Mouse (Mus musculus) fat pad, adult 2 months (tissue): ENCODE measurements around the gene Dnal4.

Source experiments
- DNase-seq: peaks from one replicate; pipeline ENCODE4 v3.0.0-alpha.2; 2011; ENCODE audit warnings: low read depth, low spot score; ENCODE audit errors: extremely low read depth

The Dnal4 gene

DNA sequence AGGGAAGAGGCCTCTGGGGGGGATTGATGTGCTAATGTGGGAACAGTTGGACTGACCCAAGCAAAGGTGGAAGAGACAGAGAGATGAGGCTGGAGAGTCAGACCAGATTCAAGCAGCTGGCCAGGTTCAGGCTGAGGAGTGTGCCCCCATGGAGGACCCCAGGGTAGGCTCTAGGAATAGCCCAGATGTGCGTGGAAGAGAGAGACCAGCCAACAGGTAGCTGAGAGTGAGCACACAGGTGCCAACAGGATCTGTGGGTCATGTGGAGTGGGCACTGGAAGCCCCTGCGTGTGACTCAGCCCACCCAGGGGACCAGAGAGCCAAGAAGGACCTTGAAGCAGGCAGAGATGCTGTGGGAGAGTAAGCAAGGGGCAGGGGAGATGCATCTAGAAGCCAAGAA is 24.0 kb upstream of the Dnal4 start:
- no peak for DNase-seq

GRCm38 (mm10) chr15:79800701-79801100 is 23.1 kb upstream of the Dnal4 start:
- DNase-seq, result no peak

- no peak for DNase-seq
These were observed 20.9 kb upstream of the Dnal4 start for GRCm38 (mm10) chr15:79798591-79798990.

DNA sequence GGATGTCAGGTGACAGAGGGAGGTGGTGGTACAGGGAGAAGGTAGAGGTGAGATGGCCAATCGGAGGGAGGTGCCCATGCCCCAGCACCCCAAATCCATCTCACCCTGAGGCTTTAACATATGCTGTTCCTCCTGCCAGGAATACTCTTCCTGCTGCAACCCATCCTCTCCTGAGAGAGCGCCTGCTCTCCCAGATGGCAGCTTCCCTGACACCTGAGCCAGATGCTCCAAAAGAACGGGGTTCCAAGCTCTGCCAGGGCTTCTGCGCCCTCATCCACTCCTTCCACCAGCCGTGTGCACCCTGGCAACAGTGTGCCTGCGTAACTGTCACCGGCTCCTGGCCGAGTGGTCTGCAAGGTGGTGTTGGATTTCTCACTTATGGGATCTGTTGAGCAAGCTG is 20.0 kb upstream of the Dnal4 start:
- no peak for DNase-seq

DNA sequence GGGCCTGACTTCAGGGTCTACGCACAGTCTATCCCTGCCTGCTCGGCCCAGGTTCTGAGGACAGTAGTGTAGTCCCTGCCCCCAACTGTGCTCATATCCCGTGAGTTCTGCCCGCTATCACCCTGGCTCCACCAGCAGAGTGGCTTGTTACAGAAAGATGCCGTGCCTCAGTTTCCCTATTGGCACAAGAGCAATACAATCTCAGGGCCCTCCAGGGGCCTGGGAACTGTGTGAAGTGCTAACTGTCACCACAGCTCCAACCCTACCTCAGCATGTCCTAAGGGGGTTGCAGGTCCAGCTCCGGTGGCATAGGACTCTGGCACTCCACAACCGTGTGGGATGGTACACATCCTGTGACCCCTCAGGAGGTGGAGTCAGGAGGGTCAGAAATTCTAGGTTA is 19.4 kb upstream of the Dnal4 start:
- DNase-seq, result no peak

GRCm38 (mm10) chr15:79796256-79796655 is 18.6 kb upstream of the Dnal4 start:
- no peak for DNase-seq

GRCm38 (mm10) chr15:79794173-79794572 is 16.5 kb upstream of the Dnal4 start:
- DNase-seq, result no peak

DNA sequence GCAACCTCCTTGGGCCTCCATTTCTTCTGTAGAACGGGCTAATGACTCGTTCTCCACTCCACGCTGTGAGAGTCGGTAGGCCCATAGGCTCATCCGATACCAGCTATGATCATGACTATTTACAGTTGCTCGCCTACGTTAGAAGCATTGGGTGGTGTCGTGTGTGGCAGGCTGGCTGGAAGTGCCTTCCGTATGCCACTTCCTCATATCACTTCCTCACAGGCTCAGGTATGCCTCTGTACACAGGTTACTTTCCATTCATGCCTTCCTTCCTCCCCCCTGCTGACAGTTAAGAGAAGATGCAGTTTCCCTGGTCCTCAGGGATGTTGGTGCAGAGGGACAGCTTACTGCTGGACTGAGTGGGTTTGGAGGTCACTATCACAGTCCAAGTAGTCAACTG is 15.4 kb upstream of the Dnal4 start:
- DNase-seq, result no peak

DNA sequence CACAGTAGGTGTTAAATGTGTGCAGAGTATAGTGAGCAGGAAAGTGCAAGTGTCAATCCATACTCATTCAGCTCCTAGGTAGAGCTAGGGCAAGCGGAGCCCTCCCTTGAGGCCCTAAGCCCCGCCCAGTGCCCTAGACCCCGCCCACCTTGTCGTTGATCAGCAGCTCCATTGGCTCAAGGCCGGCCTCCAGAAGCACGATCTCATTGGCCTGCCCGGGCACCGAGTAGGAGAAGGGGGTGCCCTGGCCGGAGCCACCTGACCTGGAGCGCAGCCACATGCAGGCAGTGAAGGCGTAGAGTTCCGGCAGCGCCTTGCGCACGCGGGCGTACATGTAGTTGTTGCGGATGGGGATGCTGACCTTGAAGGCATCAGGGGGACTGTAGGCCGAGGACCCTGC is 14.8 kb upstream of the Dnal4 start:
- no peak for DNase-seq

DNA sequence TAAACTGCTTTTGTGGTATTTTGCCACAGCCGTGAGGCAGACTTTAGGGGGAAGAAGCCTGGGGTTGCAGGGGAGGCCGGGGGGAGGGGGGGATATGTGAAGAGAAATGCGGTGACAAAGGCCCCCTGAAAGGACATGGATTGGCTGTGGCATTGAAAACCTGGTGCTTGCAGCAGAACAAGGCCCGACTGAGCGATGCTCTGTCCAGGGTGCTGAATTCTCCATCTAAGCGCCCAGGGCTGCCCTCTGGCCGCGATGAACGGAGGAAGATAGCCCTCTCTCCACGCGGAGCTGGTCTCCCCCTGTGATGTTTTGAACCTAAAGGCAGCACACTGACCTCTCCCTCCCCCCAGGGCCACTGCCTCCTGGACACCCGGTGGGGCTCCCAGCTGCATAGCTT is 13.9 kb upstream of the Dnal4 start:
- no peak for DNase-seq

GRCm38 (mm10) chr15:79790905-79791304 is 13.3 kb upstream of the Dnal4 start:
- DNase-seq, result no peak

DNA sequence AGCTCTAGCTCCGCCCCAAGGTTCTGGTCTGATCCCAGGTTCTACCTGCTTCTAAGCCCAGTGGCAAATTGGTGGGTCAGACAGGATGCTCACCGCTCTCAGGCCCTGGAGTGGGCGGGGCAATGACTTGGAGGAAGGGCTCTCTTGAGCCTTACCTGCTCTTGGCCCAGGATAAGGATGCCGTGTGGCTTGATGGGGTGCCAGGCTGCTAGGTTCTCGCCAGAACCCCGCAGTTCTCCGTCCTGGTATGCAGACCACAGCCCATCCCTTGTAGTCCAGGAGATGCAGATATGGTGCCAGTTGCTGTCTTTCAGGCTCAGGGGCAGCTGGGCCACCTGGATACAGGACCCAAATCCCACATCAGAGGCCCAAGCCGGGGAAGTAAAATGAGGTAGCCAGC is 12.5 kb upstream of the Dnal4 start:
- DNase-seq, result no peak

DNA sequence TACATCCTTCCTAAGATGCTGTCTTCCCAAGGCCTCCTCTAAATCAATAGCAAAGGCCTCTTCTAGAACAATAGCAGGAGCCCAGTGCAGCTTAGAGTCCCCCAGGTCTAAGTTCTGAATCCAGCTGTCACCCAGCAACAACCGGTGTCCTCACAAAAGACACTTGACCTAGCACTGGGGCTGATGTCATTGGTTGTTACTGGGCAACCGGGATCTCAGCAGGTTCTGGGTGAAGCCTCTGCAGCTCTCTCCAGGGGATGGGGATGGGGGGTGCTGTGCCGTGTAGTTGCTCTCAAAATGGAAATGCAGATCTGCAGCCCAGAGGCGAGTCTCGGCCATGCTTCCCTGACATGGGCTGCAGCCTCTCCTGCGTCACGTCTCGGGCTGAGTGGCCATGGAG is 10.2 kb upstream of the Dnal4 start:
- DNase-seq, result no peak

DNA sequence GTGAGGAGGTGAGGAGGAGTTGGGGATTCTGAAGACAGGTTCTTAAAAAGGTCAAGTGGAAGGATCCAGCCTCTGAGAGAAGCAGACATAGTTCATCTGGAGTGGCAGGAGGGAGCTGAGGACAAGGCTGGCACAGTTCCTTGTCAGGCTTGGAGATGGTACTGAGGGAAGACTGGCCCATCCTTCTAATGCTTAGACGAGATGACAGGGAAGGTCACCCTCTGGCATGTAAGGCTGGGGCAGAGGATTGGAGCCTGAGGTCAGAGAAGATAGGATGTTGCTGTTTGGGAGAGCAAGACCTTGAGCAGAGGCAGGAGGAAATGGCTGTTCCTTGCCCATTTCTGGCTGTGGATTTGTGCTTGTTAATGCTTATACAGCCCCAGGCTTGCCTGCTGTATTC is 7.4 kb upstream of the Dnal4 start:
- DNase-seq, result no peak

DNA sequence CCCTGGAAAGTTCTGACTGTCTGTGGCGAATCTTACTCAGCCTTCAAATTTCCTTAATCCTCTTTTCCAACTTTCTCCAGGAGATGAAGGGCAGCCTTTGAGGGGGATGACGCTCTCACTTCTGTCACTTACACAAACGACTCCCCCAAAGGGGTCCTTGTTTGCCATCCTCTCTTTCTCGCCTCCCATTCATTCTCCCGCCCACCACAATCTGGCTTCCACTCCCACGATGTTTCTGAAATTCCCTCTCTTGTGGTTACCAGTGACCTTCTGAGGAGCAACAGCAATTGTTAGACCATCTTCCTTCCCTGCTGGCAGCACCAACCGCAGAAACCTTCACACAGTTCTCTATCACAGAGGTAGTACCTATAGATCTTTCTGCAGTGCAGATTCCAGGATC is 2.0 kb downstream of the Dnal4 start:
- no peak for DNase-seq

GRCm38 (mm10) chr15:79774117-79775027 is 3.3 kb downstream of the Dnal4 start:
- peak; percentile 93 for DNase-seq

- DNase-seq, result no peak
These were observed 6.9 kb downstream of the Dnal4 start for GRCm38 (mm10) chr15:79770629-79771240.

DNA sequence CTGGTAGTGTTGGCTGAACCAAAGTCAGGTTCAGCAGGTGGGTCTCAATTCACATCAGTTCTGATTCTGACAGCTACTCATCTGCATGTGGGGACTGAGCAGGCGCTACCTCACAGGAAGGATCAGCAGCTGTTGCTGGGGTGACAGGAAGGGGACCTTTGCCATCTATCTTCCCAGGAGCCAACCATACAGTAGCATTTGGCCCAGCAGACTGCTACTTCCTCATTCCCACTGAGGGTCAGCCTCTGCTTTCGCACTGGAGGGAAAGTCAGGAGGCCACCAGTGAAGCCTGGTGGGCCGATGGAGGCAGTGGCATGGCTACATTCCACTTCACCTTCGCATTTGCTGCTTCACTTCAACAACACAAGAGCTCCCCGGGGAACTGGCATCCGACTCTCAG is 9.3 kb downstream of the Dnal4 start:
- DNase-seq, result no peak

DNA sequence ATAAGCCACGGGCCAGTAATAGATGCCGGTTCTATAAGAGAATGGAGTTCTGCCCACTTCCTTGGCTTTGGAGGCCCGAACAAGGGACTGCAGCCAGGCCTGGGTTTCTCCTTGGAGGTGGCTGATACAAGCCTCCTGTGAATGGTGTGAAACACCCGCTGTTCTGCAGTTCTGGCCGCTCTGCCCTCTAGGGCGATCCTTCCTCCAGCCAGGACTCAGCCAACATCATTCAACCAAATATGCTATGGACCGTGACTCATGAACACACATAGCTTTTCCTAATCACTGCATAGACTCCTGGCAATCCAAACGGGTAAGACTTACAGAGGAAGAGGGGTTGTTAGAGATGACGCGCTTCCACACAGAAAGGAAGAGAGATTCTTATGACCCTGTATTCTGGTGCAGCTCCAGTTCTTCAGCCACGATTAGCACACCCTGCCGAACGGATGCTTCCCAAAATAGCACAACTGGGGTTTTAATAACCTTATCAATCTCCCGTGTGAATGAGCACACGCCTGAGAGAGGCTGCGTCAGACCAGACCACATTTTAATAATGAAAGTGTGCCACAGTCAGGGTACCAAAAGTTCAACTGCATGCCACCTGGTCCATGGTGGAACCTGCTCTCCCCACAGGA is 10.2 kb downstream of the Dnal4 start:
- no peak for DNase-seq

DNA sequence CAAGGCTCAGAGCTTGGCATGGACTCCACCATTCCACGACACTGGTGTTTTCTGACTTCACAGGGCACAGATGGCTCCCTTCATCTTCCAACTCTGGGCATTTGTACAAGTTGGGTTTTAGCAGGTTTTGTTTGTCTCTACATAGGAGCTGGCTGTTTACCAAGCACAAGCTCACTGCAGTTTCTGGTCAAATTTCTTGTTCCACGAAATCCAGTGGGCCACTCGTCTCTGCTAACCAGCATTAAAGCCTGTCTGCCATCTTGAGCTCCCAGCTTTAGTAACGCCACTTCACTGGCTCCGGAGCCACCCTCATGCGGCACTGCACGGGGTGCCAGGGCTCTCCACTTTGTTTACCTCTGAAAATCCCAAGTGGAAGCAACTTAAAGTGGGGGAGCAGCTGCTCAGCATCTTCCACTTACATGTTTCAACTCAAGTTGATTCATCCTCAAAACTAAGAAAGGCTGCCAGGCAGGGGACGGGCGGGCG is 11.0 kb downstream of the Dnal4 start:
- no peak for DNase-seq

- no peak for DNase-seq
These were observed 11.5 kb downstream of the Dnal4 start for GRCm38 (mm10) chr15:79766168-79766567.

GRCm38 (mm10) chr15:79765361-79765760 is 12.3 kb downstream of the Dnal4 start:
- DNase-seq, result no peak
